Mouse (Mus musculus): ENCODE results near the gene Ifit3b.

GRCm38 (mm10) chr19:34631487-34631886 is 23.7 kb downstream of the Ifit3b start:
- TF ChIP-seq CTCF (IDR thresholded peaks at IDR 0.05; ENCODE audit: insufficient read depth, low read length) (no peak), POLR2A (IDR thresholded peaks at IDR 0.05; ENCODE audit: borderline replicate concordance, extremely low read depth, low read depth, low read length) (no peak)

Measured in lung, adult 2 months (tissue).